Mouse (Mus musculus): ENCODE results near the gene Dnah10.
"Not testable (repeated sequence)": the region's sequence is repeated elsewhere in the genome, so short reads cannot be mapped to it uniquely, and the experiment has no call there.

DNA sequence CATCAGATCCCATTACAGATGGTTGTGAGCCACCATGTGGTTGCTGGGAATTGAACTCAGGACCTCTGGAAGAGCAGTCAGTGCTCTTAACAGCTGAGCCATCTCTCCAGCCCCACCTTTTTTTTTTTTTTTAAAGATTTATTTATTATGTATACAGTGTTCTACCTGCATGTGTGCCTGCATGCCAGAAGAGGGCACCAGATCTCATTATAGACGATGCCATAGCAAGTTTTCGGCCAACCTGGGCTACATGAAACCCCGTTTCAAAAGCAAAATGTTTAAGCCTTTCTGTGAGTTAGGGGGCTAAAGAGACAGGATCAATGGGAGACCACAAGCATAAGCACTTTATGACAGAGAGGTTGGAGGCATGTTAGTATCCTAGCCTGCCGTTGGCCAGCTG is 51.4 kb downstream of the Dnah10 start:
- not testable (repeated sequence) for TF ChIP-seq GATA1 (IDR thresholded peaks at IDR 0.05; ENCODE audit: borderline replicate concordance, low read length); FLI1 (IDR thresholded peaks at IDR 0.05; ENCODE audit: low read length)
